Mouse (Mus musculus) spleen, adult 2 months (tissue): ENCODE measurements at regions not wholly inside any gene's neighbourhood (a gene's known extent, or its start where the extent isn't known, plus 50 kb on each side); places are given as distances from the start of the nearest gene placed in this dataset.

Experiments used
- CTCF ChIP-seq: fragments of 200-500 bp; IDR thresholded peaks from 2 replicates; pipeline ENCODE4 v1.5.1; 2011; ENCODE audit warnings: mild to moderate bottlenecking, inconsistent platforms; ENCODE audit not compliant: insufficient read depth, insufficient read length, insufficient replicate concordance; ENCODE audit errors: extremely low read depth
- POLR2A ChIP-seq: fragments of 200-500 bp; IDR thresholded peaks from 2 replicates; pipeline ENCODE4 v1.6.1; 2011; ENCODE audit warnings: low read depth, low read length, inconsistent platforms

- TF ChIP-seq POLR2A (no peak), CTCF (no peak)
These were observed 354.8 kb upstream of the Prickle1 start for GRCm38 (mm10) chr15:93950441-93950840.
